Mouse (Mus musculus) adrenal gland, adult 18-20 months (tissue): Measurements from ENCODE around the gene Tead2. TPM values are rescaled to one million over a fixed set of nuclear protein-coding genes. Genes with fewer than 3 reads are reported as not detected.
A peak's percentile ranks its signal among the peaks of the same experiment; 100 is the strongest.

Experiments used
- DNase-seq, 2 experiments: peaks; one replicate each; pipeline ENCODE4 v3.0.0; 2021 to 2022; ENCODE audit warnings: low spot score in 2 of 2
- total RNA-seq, 2 experiments: library from RNA; stranded (reverse); gene quantifications; 1 replicate in 1 of 2; 2 replicates in 1 of 2; pipeline ENCODE4 v1.2.3; 2021

Tead2 gene
- total RNA-seq, 2 experiments from 2014 or later, result 8.5 to 11.7 TPM

DNA sequence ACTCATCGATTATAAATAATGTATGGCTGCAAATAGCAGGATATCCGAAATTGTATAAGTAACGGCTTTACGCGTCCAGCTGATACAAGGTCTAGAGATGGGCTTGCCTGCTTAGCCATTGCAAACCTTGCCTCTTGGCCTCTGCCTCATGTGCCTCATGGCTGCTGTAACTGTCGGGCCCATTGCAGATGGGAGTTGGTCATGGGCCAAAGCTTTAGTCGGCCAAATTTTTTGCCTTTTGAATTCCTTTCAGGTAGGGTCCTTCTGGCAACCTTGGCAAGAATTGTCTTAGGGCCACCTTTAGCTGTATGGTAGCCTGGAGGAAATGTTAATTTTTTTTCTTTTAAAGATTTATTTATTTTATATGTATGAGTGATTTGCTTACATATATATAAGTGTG, 9.3 kb downstream of the Tead2 start:
- DNase-seq, result no peak

GRCm38 (mm10) chr7:45226421-45226820, 10.9 kb downstream of the Tead2 start:
- DNase-seq, result no peak

DNA sequence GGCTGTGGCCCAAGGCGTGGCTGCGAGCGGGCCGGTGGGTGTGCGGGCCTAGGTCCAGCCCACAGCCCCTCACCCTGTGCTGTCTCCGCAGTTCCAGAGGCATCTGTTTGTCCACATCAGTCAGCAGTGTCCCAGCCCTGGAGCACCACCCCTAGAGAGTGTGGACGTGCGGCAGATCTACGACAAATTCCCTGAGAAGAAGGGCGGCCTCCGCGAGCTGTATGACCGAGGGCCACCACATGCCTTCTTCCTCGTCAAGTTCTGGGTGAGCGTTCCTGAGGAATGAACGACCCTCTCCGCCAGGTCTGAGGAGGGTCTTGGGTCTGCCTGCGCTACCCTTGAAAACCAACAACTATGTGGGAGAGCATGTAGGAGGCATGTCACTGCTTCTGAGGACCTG, 13.0 kb downstream of the Tead2 start:
- no peak for DNase-seq

- DNase-seq, result no peak
Measured at GRCm38 (mm10) chr7:45229046-45229445, 13.5 kb downstream of the Tead2 start.

DNA sequence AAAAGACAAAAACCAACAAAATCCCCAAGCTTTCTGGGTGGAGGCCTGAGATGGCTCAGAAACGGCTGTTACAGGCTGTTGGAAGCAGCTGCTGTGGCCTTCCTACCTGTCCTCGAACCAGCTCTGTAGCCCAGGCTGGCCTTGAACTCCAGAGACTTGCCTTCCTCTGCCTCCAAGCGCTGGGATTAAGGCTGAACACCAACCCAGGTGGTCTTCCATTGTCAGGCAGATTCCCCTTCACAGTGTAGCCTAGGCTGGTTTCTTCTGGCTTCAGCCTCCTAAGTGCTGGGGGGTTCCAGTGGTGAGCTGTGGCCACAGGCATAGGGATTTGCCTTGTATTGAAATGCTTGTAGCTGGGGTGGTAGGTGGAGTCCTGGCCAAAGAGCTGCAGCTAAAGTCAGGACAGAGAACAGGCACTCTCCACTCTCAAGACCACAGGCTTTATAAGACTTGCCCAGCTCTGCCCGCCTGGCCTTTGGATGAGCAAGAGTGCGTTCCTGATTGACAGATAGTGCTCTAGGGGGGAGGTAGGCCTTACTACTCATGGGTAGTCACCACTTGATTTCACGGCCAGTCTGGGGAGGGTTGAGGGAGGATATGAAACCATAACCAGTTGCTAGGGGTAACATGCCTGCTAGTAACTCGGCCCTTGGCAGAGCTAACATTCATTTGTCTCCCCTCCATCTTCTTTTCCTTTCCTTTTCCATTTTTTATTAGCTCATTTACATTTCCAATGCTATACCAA, 14.1 kb downstream of the Tead2 start:
- DNase-seq, result no peak

DNA sequence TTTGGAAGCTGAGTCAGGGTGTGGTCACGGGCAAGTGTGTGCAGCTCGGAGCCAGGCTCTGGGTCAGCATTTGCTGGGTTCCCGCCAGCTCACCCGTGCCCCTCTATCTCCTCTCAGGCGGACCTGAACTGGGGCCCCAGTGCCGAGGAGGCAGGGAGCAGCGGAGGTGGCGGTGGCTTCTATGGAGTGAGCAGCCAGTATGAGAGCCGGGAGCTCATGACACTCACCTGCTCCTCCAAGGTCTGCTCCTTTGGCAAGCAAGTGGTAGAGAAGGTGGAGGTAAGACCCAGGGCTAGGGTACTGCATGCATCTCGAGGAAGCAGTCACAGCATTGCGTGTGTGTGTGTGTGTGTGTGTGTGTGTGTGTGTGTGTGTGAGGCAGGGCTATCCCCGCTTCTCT, 15.6 kb downstream of the Tead2 start:
- no peak for DNase-seq

- no peak for DNase-seq
Measured at GRCm38 (mm10) chr7:45231941-45232340, 16.4 kb downstream of the Tead2 start.

DNA sequence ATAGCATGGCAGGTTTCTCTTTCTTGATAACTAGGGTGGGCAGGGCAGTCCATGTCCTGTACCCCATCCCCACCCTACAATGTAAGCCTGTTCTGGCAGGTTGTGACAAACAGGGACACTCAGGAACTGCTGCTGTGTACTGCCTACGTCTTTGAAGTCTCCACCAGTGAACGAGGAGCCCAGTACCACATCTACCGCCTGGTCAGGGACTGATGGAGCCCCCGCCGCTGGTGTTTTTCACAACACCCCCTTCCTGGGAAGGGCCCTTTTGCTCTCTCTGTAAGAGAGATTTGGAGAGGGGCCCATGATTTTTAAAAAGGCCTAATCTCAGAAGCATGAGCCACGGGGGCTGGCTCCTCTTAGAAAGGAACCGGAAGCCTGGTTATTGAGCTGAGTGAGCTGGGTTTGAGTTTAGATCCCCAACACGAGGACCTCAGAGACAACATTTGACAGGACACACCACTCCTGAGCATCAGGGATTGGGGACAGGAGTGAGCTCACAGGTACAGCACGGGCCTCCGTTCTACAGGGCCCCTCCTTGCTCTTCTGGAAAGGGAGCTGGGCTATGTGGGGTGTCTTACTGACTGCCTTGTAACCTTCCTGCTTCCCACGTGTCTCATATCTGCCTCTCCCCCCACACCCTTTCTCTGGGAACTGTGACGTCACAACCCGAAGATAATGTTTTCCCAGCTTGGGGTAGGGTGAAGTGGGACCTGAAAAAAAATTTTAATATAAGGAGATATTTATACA, 17.3 kb downstream of the Tead2 start:
- DNase-seq, result no peak

DNA sequence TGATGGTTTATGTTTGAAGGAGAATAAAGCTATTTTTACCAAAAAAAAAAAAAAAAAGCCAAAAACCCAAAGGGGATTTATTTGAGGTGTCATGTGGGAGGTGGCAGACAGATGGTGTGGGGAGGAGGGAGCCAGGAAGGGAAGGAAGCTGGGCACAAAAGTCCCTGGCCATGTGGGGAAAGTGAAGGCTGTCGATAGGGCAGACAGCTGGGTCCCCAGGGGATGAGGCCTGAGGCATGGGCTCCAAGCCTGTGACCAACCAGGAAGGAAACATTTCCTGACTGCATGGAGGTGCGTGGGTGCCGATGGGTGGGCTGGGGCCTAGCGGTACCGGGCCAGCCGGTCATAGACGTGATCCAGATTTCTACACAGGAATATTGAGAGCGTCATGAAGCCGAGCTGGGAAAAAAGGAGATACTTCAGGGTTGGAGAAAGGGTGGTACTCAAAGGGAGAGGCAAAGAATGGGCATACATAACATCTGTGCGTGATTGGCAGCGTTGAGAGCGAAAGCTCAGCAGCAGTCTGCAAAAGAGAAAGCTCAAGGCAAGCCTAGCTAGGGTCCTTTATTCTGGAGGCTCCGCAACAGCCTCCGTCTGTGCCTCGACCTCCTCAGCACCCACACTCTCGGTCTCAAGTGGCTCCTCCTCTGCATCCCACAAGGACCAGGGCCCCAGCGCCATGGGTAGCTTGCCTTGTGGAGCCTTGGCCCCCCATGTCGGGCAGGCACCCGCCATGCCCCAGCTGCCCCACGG, 18.2 kb downstream of the Tead2 start:
- no peak for DNase-seq

DNA sequence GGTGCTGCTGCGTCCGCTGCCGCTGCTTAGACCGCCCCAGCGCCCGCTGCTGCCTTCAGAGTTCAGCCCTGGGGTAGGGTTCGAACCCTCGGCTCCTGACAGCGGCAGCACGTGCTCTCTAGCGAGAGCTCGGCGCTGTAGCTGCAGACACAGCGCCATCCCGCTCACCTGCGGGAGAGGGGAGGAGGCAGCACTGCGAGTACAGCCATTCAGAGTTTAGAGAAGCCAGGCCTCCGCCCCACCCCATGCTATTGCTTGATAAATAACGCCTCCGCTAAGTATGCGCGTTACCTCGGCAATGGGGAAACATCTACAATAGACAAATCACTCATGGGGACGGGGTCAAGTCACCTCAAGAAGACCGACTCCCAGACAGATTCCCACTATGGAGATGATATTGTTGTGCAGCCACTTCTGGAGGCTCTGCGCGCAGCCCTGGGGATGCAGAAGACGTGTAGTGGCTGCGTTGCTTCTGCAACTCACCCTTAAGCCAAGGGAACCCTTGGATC, 18.8 kb downstream of the Tead2 start:
- DNase-seq, result no peak

- DNase-seq, result peak in 1 of 2 experiments; percentile 25
Measured at GRCm38 (mm10) chr7:45234922-45235571, 19.5 kb downstream of the Tead2 start.

- DNase-seq, result peak in 1 of 2 experiments; percentile 15
Measured at GRCm38 (mm10) chr7:45235656-45236180, 20.2 kb downstream of the Tead2 start.

GRCm38 (mm10) chr7:45237747-45238699, 22.5 kb downstream of the Tead2 start:
- peak in 1 of 2 experiments; percentile 11 for DNase-seq

DNA sequence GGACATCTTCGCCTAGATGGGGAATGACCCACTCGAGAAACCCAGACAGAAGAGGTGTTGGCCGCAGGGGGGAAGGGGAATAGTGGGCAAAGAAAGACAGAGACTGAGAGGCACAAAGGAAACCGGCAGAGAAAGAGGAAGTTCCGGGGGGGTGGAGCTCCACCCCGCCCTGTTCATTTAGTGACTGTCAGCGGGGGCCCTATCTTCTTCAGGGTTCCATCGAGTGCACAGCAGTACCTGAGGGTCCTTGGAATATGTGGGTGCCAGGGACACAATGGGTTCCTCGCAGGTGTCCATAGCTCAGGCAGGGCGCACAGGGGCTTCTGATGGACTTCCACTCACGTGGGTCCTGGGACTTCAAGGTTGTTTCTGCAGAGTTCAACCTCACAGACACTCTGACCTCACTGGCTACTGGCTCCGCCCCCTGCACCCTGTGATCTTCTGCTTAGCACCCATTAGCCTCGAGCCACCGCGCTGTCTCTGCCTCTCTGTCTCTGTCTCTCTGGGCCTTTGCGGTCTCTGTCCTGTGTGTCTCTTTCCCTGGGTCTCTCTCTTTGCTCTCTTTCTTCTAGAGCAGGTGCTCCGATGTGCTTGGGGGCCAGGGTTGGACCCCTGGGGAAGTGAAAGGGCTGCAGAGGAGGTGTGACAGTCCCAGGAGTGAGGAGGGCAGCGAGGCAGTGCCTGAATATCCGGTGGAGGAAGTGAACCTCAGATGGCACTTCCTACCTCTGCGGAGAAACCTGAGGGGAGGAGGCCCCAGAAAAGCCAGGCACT, 23.4 kb downstream of the Tead2 start, which contains the start of gene Cd37:
Gene Cd37 (minus strand): TSS at position 393 of the 774 bp plus-strand sequence.
- no peak for DNase-seq

- no peak for DNase-seq
Measured at GRCm38 (mm10) chr7:45240109-45240508, 24.6 kb downstream of the Tead2 start.

GRCm38 (mm10) chr7:45240633-45241388, 25.3 kb downstream of the Tead2 start, which contains the start of gene Slc6a16:
Gene Slc6a16 (plus strand): TSS chr7:45241085.
- DNase-seq, result no peak

- no peak for DNase-seq
Measured at GRCm38 (mm10) chr7:45241389-45241749, 25.8 kb downstream of the Tead2 start.

GRCm38 (mm10) chr7:45247666-45248065, 32.1 kb downstream of the Tead2 start:
- no peak for DNase-seq
